Mouse (Mus musculus) CH12.LX (cell line): ENCODE measurements around the gene Ly6g6e. TPM values are rescaled to one million over a fixed set of nuclear protein-coding genes. Genes with fewer than 3 reads are reported as not detected.

Experiments used
- DNase-seq: peaks from one replicate; pipeline ENCODE4 v3.0.0-alpha.2; 2013; ENCODE audit errors: extremely low read depth
- H3K27ac ChIP-seq: 2 replicates; pipeline ENCODE4 v1.5.1; 2012; ENCODE audit warnings: low read depth, mild to moderate bottlenecking, control low read depth, moderate library complexity; ENCODE audit not compliant: insufficient read depth
- H3K27me3 ChIP-seq: replicated peaks from 2 replicates; pipeline ENCODE3; 2012; ENCODE audit warnings: inconsistent platforms
- H3K36me3 ChIP-seq, 2 experiments: replicated peaks in 1 of 2; 2 replicates each; pipeline versions ENCODE3 to v1.6.1; 2012; ENCODE audit warnings: inconsistent platforms in 1 of 2, low read length in 1 of 2, mild to moderate bottlenecking in 1 of 2, mixed read lengths in 1 of 2, moderate library complexity in 1 of 2; ENCODE audit not compliant: control insufficient read depth in 1 of 2, insufficient read depth in 1 of 2
- H3K4me1 ChIP-seq, 2 experiments: 2 replicates each; pipeline ENCODE4 v1.6.1; 2012; ENCODE audit warnings: inconsistent platforms in 1 of 2, moderate library complexity in 1 of 2; ENCODE audit not compliant: insufficient read depth in 2 of 2, control insufficient read depth in 1 of 2
- H3K4me2 ChIP-seq: 2 replicates; pipeline ENCODE4 v1.6.1; 2012; ENCODE audit warnings: low read depth, mild to moderate bottlenecking, control low read depth; ENCODE audit not compliant: poor library complexity, insufficient read depth, severe bottlenecking
- H3K4me3 ChIP-seq, 3 experiments: fragments of 150-350 bp in 1 of 3; sonication (generic) in 1 of 3; replicated peaks in 1 of 3; 2 replicates each; pipeline versions ENCODE3 to v1.5.1; 2011 to 2012; ENCODE audit warnings: low read depth in 2 of 3, low read length in 2 of 3, mild to moderate bottlenecking in 2 of 3, moderate library complexity in 2 of 3, control low read depth in 1 of 3, improper control_type of control experiment in 1 of 3, inconsistent platforms in 1 of 3, mixed read lengths in 1 of 3; ENCODE audit not compliant: poor library complexity in 1 of 3
- H3K79me2 ChIP-seq: replicated peaks from 2 replicates; pipeline ENCODE4 v1.6.1; 2012; ENCODE audit warnings: mild to moderate bottlenecking, moderate library complexity; ENCODE audit not compliant: control insufficient read depth, poor library complexity, insufficient read depth, severe bottlenecking; ENCODE audit errors: extremely low read depth
- H3K9ac ChIP-seq: 2 replicates; pipeline ENCODE4 v1.6.1; 2012; ENCODE audit warnings: low read depth, mild to moderate bottlenecking, control low read depth, moderate library complexity; ENCODE audit not compliant: insufficient read depth
- H3K9me3 ChIP-seq: replicated peaks from 2 replicates; pipeline ENCODE3; 2012; ENCODE audit warnings: low read length, inconsistent platforms, mixed read lengths
- BHLHE40 ChIP-seq: IDR thresholded peaks from 2 replicates; pipeline ENCODE4 v1.6.1; 2011; ENCODE audit warnings: mild to moderate bottlenecking, low read depth, low read length, improper control_type of control experiment
- CHD1 ChIP-seq: IDR thresholded peaks from 2 replicates; pipeline ENCODE4 v1.6.1; 2012; ENCODE audit warnings: low read depth, low read length, improper control_type of control experiment, inconsistent platforms
- CHD2 ChIP-seq: IDR thresholded peaks from 2 replicates; pipeline ENCODE4 v1.6.1; 2011; ENCODE audit warnings: low read length, improper control_type of control experiment
- CTCF ChIP-seq, 2 experiments: IDR thresholded peaks in 1 of 2; conservative IDR thresholded peaks in 1 of 2; 2 replicates each; pipeline ENCODE4 v1.5.1; 2011 to 2012; ENCODE audit warnings: low read depth in 2 of 2, low read length in 2 of 2, improper control_type of control experiment in 1 of 2, inconsistent platforms in 1 of 2, mild to moderate bottlenecking in 1 of 2, moderate library complexity in 1 of 2
- ELF1 ChIP-seq: IDR thresholded peaks from 2 replicates; pipeline ENCODE4 v1.6.1; 2014; ENCODE audit warnings: low read depth, mild to moderate bottlenecking, inconsistent platforms, low read length, improper control_type of control experiment
- ETS1 ChIP-seq: conservative IDR thresholded peaks from 2 replicates; pipeline ENCODE4 v1.6.1; 2012; ENCODE audit warnings: low read depth, mild to moderate bottlenecking, inconsistent platforms, low read length, improper control_type of control experiment, moderate library complexity
- JUN ChIP-seq: IDR thresholded peaks from 2 replicates; pipeline ENCODE4 v1.6.1; 2011; ENCODE audit warnings: low read depth, mild to moderate bottlenecking, low read length, improper control_type of control experiment, moderate library complexity; ENCODE audit not compliant: insufficient read depth
- KAT2A ChIP-seq: IDR thresholded peaks from 2 replicates; pipeline ENCODE4 v1.6.1; 2012; ENCODE audit warnings: low read length, improper control_type of control experiment, inconsistent platforms; ENCODE audit not compliant: insufficient replicate concordance
- MXI1 ChIP-seq: IDR thresholded peaks from 2 replicates; pipeline ENCODE4 v1.6.1; 2011; ENCODE audit warnings: mild to moderate bottlenecking, low read depth, low read length, improper control_type of control experiment
- MYC ChIP-seq: IDR thresholded peaks from 2 replicates; pipeline ENCODE4 v1.6.1; 2011; ENCODE audit warnings: low read depth, mild to moderate bottlenecking, improper control_type of control experiment, low read length
- POLR2A ChIP-seq: IDR thresholded peaks from 2 replicates; pipeline ENCODE4 v1.6.1; 2011; ENCODE audit warnings: low read depth, mild to moderate bottlenecking, improper control_type of control experiment, low read length
- SIN3A ChIP-seq: IDR thresholded peaks from 2 replicates; pipeline ENCODE4 v1.6.1; 2012; ENCODE audit warnings: low read length, improper control_type of control experiment, inconsistent platforms
- SMC3 ChIP-seq: IDR thresholded peaks from 2 replicates; pipeline ENCODE4 v1.6.1; 2011; ENCODE audit warnings: low read depth, low read length, improper control_type of control experiment
- TBP ChIP-seq: conservative IDR thresholded peaks from 2 replicates; pipeline ENCODE4 v1.6.1; 2011; ENCODE audit warnings: low read depth, low read length, improper control_type of control experiment
- USF2 ChIP-seq: conservative IDR thresholded peaks from 2 replicates; pipeline ENCODE4 v1.6.1; 2011; ENCODE audit warnings: low read depth, low read length, improper control_type of control experiment
- ZC3H11A ChIP-seq: IDR thresholded peaks from 2 replicates; pipeline ENCODE4 v1.6.1; 2012; ENCODE audit warnings: low read depth, mild to moderate bottlenecking, inconsistent platforms, low read length, improper control_type of control experiment
- ZMIZ1 ChIP-seq: IDR thresholded peaks from 2 replicates; pipeline ENCODE4 v1.6.1; 2012; ENCODE audit warnings: low read depth, mild to moderate bottlenecking, inconsistent platforms, low read length, improper control_type of control experiment
- ZNF384 ChIP-seq: IDR thresholded peaks from 2 replicates; pipeline ENCODE4 v1.6.1; 2012; ENCODE audit warnings: low read depth, low read length, improper control_type of control experiment, inconsistent platforms
- dilution Hi-C: fragments of 300-500 bp; cut with MboI; formaldehyde crosslinking; loops from 2 replicates; pipeline ENCODE4 v1.14.3; 2020; ENCODE audit warnings: low sequenced_read_pairs; ENCODE audit not compliant: extremely low pct_unique_long_range_greater_than_20kb, extremely low pct_ligation_motif_present
- in situ Hi-C: fragments of 300-500 bp; cut with MboI; formaldehyde crosslinking; loops from 3 replicates; pipeline ENCODE4 v1.14.3; 2019; ENCODE audit warnings: low sequenced_read_pairs, low pct_ligation_motif_present, low pct_unique_long_range_greater_than_20kb, mixed read lengths
- polyA plus RNA-seq: library from polyadenylated mRNA; unstranded; fragments of >175 nt; gene quantifications from 2 replicates; pipeline ENCODE4 v1.2.1, GENCODE M21; 2012; ENCODE audit warnings: low read depth; ENCODE audit not compliant: insufficient read length
- total RNA-seq, 2 experiments: library from RNA; depleted of rRNA; stranded (reverse); fragments of 300-350 nt in 1 of 2; fragments of >200 nt in 1 of 2; gene quantifications; 2 replicates each; pipeline ENCODE4 v1.2.3; 2012 to 2014

The Ly6g6e gene
- total and polyA plus RNA-seq, 3 experiments: not detected

GRCm38 (mm10) chr17:35094475-35095365 lies 18.0 kb downstream of the Ly6g6e start:
- H3K9ac ChIP-seq: no peak overlapping the region
- H3K36me3 ChIP-seq: peaks cover 42 to 85% of the 10 kb centered on the region in 2 experiments
- dilution Hi-C loops: no loop called here
- in situ Hi-C loops: no loop called here
- no peaks in the 10 kb centered on the region for H3K27me3 ChIP-seq
- H3K27ac ChIP-seq: no peak overlapping the region
- no peaks in the 10 kb centered on the region for H3K9me3 ChIP-seq
- DNase-seq: no peak
- H3K4me1 ChIP-seq: peaks cover 3 to 20% of the 10 kb centered on the region in 2 experiments
- H3K4me2 ChIP-seq: no peak overlapping the region
- no peak overlapping the region for H3K4me3 ChIP-seq
- H3K79me2 ChIP-seq: no peaks in the 10 kb centered on the region; the same call in 1 of the 2 replicates
- TF ChIP-seq SIN3A: no peak
- no peak for TF ChIP-seq BHLHE40
- no peak for TF ChIP-seq JUN
- TF ChIP-seq ZNF384: peak; percentile 20; the same call in 1 of the 2 replicates

DNA sequence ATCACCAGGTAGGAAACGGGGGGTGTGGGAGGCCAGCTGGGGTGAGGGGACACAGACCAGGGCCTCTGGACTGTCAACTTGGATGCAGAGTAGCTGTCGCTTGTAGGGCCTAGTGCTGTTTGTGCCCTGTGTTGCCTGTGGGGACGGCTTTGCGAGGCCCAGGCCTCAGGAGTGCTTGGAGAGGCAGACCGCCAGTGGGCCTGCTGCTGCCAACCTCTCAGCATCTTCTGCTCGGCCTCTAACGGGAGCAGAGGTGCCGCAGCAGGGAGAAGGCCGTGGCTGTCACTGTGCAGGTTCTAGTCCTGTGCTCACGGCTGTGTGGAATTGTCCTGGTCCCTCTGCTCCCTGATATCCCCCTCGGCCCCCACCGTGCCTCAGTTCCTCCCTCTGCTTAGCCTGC lies 19.9 kb downstream of the Ly6g6e start:
- peaks cover 0 to 10% of the 10 kb centered on the region in 2 experiments; a peak in 2 of 4 replicates for H3K4me1 ChIP-seq
- no peak overlapping the region for H3K4me2 ChIP-seq
- TF ChIP-seq ETS1 (no peak), POLR2A (no peak), ZMIZ1 (no peak), USF2 (no peak), ELF1 (no peak), TBP (no peak), ZC3H11A (no peak), SMC3 (no peak), CTCF (conservative IDR thresholded peaks at IDR 0.05 in 1 of 2, IDR thresholded peaks at IDR 0.05 in 1 of 2; ENCODE audit: low read depth in 2 of 2, low read length in 2 of 2) (no peak), MYC (no peak), MXI1 (no peak), CHD2 (no peak), KAT2A (no peak), CHD1 (no peak), BHLHE40 (no peak), JUN (no peak)
- TF ChIP-seq, all 38 proteins: peak for 0
- no peaks in the 10 kb centered on the region for H3K79me2 ChIP-seq
- no peak overlapping the region for H3K4me3 ChIP-seq
- no peaks in the 10 kb centered on the region for H3K9me3 ChIP-seq
- in situ Hi-C loops (no loop called here), dilution Hi-C loops (no loop called here)
- no peaks in the 10 kb centered on the region for H3K27me3 ChIP-seq
- no peak overlapping the region for H3K27ac ChIP-seq
- no peak overlapping the region for H3K9ac ChIP-seq
- no peak for DNase-seq
- peaks cover 57 to 90% of the 10 kb centered on the region in 2 experiments for H3K36me3 ChIP-seq
